Mouse (Mus musculus) macrophage (primary cell): Measurements from ENCODE around the gene 4933415A04Rik. TPM values are rescaled to one million over a fixed set of nuclear protein-coding genes. Genes with fewer than 3 reads are reported as not detected.

ENCODE experiments used
- H3K27ac ChIP-seq: fragments of 350-480 bp; formaldehyde crosslinking; 2 replicates; pipeline ENCODE4 v1.9.0; 2021
- H3K36me3 ChIP-seq: fragments of 350-480 bp; formaldehyde crosslinking; 2 replicates; pipeline ENCODE4 v1.9.0; 2021; ENCODE audit errors: inconsistent target
- H3K4me3 ChIP-seq: fragments of 350-480 bp; formaldehyde crosslinking; 2 replicates; pipeline ENCODE4 v1.9.0; 2021; ENCODE audit errors: inconsistent target
- H3K79me2 ChIP-seq: fragments of 350-480 bp; formaldehyde crosslinking; 2 replicates; pipeline ENCODE4 v1.9.0; 2021; ENCODE audit errors: inconsistent target
- WGBS: methylation state at CpG from one replicate; pipeline ENCODE4 v1.1.7; 2026; ENCODE audit warnings: inconsistent platforms; ENCODE audit not compliant: missing documents; 5-methylcytosine and 5-hydroxymethylcytosine counted together
- polyA plus RNA-seq: library from polyadenylated mRNA; stranded (reverse); fragments of 250-400 nt; gene quantifications from 3 replicates; pipeline ENCODE4 v1.2.4, GENCODE M21; 2018; ENCODE audit warnings: inconsistent platforms

The 4933415A04Rik gene
- polyA plus RNA-seq, 1 experiment from 2014 or later = not detected

GRCm38 (mm10) chr11:43632566-43632965 lies 45.7 kb downstream of the 4933415A04Rik start:
- Histone ChIP-seq H3K36me3 (no peaks in the 10 kb centered on the region), H3K4me3 (no peak overlapping the region), H3K79me2 (no peaks in the 10 kb centered on the region), H3K27ac (peak overlapping the region; percentile 70)
- WGBS = 2% methylated on average over 4 of the region's 4 CpGs

GRCm38 (mm10) chr11:43633165-43633564 lies 46.3 kb downstream of the 4933415A04Rik start:
- no peaks in the 10 kb centered on the region for H3K79me2 ChIP-seq
- H3K27ac ChIP-seq = peak overlapping the region; percentile 70
- no peaks in the 10 kb centered on the region for H3K36me3 ChIP-seq
- H3K4me3 ChIP-seq = no peak overlapping the region
- WGBS = 59% methylated on average over 6 of the region's 6 CpGs

- peak overlapping the region; percentile 70 for H3K27ac ChIP-seq
- H3K79me2 ChIP-seq = no peaks in the 10 kb centered on the region
- 40% methylated on average over 19 of the region's 19 CpGs for WGBS
- H3K4me3 ChIP-seq = no peak overlapping the region
- H3K36me3 ChIP-seq = no peaks in the 10 kb centered on the region
Measured at GRCm38 (mm10) chr11:43633658-43634401, 47.0 kb downstream of the 4933415A04Rik start.

- Histone ChIP-seq H3K79me2 (no peaks in the 10 kb centered on the region), H3K4me3 (no peak overlapping the region), H3K36me3 (no peaks in the 10 kb centered on the region), H3K27ac (no peak overlapping the region)
- 68% methylated on average over 3 of the region's 4 CpGs for WGBS
Measured at GRCm38 (mm10) chr11:43636761-43637160, 49.9 kb downstream of the 4933415A04Rik start.

GRCm38 (mm10) chr11:43638486-43638885 lies 51.6 kb downstream of the 4933415A04Rik start:
- 92% methylated on average over 3 of the region's 3 CpGs for WGBS
- no peaks in the 10 kb centered on the region for H3K79me2 ChIP-seq
- H3K36me3 ChIP-seq = no peaks in the 10 kb centered on the region
- no peak overlapping the region for H3K4me3 ChIP-seq
- no peak overlapping the region for H3K27ac ChIP-seq

Other genes with a start within 250 kb of the 4933415A04Rik start
- gene Pttg1, start 160.8 kb upstream of the 4933415A04Rik start, polyA plus RNA-seq = 51.8 to 104 TPM (median 86.0 TPM) in 3 replicates
- 42.4 to 90.8 TPM (median 47.7 TPM) in 3 replicates for gene Slu7, start 153.3 kb upstream of the 4933415A04Rik start, polyA plus RNA-seq
- gene C1qtnf2, start 112.8 kb upstream of the 4933415A04Rik start, polyA plus RNA-seq = not detected in 3 replicates
- gene Ccnjl, start 58.3 kb upstream of the 4933415A04Rik start, polyA plus RNA-seq = 0.04 TPM in 1 of 3 replicates, not detected in the others
- not detected in 3 replicates for gene Fabp6, start 14.5 kb downstream of the 4933415A04Rik start, polyA plus RNA-seq
- gene Pwwp2a, start 95.0 kb downstream of the 4933415A04Rik start, polyA plus RNA-seq = 9.5 to 12.8 TPM (median 12.5 TPM) in 3 replicates
- gene Ttc1, start 161.0 kb downstream of the 4933415A04Rik start, polyA plus RNA-seq = 55.8 to 95.0 TPM (median 62.2 TPM) in 3 replicates